Mouse (Mus musculus) adrenal gland, adult 2 months (tissue): ENCODE results near the gene Gh. TPM values are rescaled to one million over a fixed set of nuclear protein-coding genes. Genes with fewer than 3 reads are reported as not detected.
A peak's percentile ranks its signal among the peaks of the same experiment; 100 is the strongest.

ENCODE experiments used
- DNase-seq: peaks from one replicate; pipeline ENCODE4 v3.0.0; 2021
- polyA plus RNA-seq: library from polyadenylated mRNA; depleted of rRNA; stranded (reverse); fragments of >200 nt; gene quantifications from 2 replicates; pipeline ENCODE4 v1.2.3, GENCODE M21; 2012; rRNA removed
- total RNA-seq, 2 experiments: library from RNA; stranded (reverse); gene quantifications; 2 replicates each; pipeline ENCODE4 v1.2.3; 2021

Gene Gh
- total and polyA plus RNA-seq, 3 experiments, result not detected

DNA sequence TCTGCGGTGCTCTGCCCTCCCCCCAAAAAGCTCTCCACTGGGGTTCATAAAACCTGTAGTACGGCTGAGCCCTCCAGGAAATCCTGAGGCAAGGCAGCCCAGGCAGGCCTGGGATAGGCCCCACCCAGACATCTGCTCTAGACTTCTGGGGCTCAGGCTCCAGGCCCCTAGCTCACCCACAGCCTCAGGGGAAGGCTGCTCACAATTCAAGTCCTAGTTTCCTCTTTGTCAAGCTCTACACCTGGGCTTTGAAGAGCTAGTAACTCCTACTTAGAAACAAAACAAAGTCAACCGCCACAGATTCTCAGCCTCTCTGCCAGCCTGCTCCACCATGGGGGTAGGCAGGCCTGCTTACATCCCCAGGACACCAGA is 32.6 kb downstream of the Gh start:
- DNase-seq, result peak; percentile 52

DNA sequence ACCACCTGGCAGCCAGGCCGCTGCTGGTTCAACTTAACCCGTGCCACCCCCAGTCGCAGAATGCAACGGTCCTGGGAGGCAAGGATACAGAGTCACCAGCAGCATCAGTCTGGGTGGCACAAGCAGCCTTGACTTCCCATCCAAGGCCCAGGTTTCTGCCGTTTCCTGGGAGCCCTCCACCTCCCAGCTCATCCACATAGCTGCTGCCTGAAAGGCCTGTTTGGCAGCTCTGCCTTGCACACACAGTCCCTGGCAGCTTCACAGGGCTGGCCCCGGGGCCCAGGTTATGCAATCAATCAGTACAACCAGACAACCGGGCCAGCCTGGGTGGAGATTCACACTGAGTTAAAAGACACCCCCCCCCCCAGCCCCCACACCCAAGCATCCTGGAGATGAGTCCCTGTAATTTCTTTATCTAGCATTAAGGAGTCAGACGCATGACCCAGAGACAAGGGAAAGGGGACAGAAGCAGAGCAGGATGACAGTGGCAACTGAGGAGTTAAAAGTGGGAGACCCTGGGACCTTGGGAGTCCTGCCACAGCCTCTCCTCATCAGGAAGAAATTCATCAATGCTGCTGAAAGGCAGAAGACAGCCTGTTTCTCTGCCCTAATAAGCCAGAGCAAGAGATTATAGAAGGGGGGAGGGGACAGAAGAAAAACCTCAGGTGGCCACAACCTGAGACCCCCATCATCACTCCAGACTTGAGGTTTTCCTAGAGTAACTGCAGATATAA is 33.2 kb downstream of the Gh start:
- DNase-seq, result peak; percentile 92

DNA sequence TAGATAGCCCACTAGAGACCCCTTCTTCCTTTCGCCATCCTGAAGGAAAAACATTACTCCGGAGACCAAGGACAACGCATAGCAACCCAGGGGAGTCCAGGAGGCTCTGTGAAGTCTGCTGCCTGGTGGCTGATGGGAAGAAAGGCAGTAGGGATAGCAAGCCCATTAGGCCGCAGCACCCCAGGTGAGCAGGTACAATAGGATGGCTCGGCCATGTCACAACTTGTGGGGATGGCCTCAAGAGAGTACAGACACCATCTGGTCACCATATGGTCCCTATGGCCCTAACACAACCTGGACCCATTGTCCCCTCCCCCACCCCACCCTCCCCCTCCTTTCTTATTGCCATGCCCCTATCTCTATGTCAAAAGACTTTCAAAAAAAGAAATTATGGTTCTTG is 33.8 kb downstream of the Gh start:
- peak; percentile 32 for DNase-seq

DNA sequence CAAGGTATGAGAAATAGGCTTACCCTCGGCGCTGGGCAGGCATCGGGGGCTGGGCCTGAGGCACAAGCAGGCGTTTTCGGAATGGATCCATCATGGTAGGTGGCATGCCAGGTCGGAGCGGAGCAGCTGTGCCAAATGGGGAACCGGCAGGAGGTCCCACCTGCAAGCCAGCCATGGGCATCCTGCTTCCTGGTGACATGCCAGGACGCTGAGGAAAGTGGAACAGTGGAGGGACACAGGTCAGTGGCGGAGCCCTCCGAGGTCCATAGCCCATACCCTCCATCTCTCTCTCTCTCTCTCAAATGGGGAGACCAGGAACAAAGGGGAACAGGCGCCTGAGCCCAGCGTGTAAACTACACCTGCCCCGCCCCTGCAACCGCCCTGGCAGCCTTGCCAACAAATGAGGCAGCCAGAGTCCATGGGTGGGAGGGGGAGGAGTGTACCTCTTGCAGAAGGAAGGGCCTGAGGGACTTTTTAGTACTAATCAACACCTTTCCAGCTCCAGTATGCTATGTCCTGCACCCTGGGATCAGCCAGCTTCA is 34.3 kb downstream of the Gh start:
- DNase-seq, result peak; percentile 80

DNA sequence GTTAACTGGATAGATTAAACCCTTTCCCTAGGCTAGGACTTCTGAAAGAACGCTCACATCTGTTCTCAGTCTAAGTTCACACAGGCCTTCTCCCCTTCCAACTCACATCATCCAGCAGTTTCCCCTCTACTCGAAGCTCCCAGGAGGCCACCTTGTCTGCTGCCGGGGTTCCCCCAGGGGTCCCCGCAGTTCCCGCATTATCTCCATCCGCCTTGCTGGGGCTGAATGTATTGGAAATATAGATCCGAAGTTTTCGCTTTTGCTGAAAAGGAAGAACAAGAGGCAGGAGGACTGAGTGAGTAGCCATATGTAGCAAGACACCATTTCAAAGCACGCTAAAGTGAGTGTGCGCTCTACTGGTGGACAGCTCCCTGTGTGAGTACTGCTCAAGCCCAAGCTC is 35.2 kb downstream of the Gh start:
- DNase-seq, result no peak

DNA sequence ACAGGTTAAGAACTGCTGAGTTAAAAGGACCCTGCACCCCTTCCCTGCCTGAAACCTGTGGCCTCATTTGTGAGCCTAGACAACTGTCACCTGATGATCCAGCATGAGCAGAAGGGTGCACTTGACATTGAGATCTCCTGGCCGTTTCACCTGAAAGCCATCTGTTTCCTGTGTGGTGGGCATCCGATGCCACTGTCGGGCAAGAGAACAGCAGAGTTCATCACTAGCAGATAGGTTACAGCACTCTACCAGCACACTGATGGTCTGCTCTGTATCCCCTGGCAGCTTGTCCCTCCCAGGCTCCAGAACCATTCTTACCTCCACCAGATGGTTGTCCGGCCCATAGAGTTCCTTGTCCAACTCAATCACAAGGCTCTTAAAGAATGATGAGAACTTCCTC is 36.1 kb downstream of the Gh start:
- no peak for DNase-seq

DNA sequence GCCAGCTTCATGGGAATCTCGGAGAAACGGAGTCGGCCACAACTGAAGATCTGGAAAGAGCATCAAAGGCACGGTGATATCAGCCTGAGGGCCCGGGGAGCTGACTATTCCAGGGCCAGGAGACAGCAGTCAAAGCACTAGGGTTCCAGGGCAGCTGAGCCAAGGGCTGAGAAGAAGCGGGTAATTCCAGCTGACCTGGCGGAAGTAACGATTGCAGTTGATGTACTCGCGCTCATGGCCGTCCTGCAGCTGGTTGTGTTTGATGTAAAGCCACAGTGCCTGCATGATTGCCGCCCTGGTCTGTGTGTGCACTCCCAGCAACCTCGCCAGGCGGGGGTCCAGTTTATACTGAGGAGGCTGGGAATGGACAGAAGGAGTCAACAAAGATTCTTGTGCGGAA is 36.7 kb downstream of the Gh start:
- DNase-seq, result no peak

DNA sequence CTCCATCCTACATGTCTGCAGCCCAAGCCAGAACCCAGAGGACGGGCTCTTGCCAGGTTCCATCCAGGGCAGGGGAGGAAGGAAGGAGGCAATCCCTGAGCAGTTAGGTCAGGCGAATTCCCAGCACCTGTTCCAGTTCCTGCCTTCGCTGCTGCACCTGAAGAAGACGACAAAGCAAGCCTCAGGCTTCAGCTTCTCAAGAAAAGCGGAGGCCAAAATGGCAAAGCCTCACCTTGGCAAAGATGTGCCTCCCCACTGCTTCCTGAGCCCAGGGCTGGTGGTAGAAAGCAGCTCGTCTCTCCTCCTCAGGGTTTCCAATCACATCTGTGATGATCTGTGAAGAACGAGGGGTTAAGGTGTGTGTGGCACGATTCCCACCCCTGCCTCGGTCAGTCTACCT is 37.7 kb downstream of the Gh start:
- no peak for DNase-seq

DNA sequence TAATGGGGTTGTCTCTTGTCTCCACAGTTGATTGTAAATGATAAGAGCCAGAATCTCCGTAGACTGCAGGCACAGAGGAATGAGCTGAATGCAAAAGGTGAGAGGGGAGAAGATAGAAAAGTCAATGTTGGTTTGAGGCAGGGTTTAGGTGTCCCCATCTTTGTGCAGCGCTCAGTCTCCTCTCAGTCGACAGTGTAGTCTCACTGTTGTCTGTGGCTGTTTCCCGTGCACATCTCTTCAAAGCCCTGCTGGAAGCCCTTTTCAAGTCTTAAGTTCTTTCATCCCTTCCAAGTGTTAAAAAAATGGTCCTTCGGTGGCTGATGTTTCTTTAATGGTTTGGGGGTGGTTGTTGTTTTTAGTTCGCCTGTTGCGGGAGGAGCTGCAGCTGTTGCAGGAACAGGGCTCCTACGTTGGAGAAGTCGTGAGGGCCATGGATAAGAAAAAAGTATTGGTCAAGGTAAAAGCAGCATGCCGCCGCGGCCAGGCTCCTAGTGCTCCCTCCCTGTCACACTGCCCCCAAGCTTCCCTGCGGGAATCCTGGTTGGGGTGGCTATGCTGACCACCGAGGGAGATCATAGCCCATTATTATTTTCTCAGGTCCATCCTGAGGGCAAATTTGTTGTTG is 40.7 kb downstream of the Gh start:
- DNase-seq, result no peak

DNA sequence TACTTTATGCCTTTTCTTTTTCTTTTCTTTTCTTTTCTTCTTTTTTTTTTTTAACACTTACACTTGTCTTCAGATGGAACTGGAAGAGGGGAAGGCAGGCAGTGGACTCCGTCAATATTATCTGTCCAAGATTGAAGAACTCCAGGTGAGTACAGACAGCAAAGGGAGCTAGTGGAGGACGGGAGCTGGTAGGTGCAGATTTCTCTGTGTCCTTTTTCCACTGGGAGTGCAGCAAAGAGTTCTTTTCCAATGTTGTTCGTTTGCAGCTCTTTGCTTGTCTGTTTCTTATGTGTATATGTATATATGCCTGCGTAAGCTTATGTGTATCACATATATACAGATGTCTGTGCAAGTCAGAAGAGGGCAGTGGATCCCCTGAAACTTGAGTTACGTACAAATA is 44.9 kb downstream of the Gh start:
- DNase-seq, result peak; percentile 35

DNA sequence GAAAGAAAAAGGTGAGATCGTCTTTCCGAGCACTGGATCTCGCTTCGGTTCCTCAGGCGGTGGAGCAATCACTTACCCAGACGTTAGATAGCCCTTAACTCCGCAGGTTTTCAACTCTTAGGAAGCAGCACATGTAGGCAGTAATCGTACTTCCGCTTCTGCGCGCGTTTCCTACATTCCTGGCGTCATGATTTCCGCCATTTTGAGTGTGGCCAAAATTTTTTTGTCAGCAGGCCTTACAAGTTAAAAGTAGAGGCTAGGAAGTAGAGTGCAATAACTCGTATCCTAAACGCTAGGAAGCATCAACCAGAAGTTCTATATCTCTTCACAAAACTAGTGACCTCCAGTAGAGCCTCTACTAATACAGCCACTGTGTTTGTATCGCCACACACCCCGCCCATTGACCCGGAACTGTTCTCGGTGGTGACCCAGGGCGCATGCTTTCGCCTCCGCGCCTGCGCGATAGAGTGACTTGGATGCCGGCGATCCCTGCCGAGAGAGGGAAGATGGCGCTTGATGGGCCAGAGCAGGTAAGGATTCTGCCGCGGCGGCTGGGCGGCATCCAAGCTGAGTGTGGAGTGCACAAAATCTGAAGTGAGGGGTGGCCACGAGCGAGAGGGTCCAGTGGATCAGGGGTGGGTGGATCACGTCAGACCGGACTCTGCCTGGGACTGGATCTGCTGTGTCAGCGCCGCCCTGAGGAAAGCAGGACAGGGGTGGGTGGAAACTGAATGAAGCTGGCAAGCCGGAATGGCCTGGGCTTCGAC is 45.8 kb downstream of the Gh start, which contains the start of the genes Ftsj3 and Psmc5:
TSS of gene Ftsj3 (minus strand) at position 395 of the 767 bp plus-strand sequence.
TSS of gene Psmc5 (plus strand) at position 470 of the 767 bp plus-strand sequence.
- DNase-seq, result peak; percentile 97

DNA sequence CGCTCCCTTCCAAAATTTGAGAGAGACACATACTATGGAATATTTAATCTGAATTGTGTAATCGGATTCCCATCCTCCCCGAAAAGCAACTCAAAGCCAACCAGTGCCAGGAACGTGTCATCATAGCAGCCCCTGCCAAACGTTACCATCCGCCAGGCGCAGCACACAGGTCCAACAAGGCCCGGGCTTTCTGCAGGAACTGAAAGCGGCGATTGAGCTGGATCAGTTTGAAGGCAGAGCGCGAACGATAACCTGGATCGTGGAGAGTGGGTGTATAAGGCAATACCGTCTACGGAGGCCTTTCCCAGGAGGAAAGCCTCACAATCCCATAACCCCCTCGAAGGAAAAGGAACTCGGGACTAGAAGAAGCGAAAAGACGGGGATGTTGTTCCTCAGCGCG is 46.5 kb downstream of the Gh start:
- DNase-seq, result peak; percentile 47

DNA sequence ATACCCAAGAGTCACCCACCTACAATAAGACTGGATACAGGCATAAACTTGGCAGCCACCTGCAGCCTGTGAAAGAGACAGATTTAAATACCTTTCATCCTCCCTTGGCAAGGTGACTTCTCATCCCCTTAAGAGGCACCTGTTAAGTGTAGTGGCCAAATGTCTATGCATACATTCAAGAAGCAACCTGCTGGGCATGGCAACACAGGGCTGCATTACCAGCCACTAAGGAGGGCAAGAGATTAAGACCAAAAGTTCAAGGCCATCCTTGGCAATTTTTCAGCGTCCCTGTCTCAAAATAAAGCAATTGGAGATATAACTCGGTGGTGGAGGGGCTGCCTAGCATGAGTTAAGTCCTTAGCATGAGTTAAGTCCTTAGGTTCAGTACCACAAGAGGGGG is 46.9 kb downstream of the Gh start:
- DNase-seq, result peak; percentile 14

Other genes starting within 250 kb of the Gh start
- 10 to 100 TPM; 25.8 to 37.8 TPM for gene Taco1, start 235.8 kb downstream of the Gh start, total RNA-seq
- 17.4 and 17.5 TPM in 2 replicates for gene Taco1, start 235.8 kb downstream of the Gh start, polyA plus RNA-seq
- 10 to 100 TPM; 32.0 to 39.7 TPM for gene Map3k3, start 217.3 kb downstream of the Gh start, total RNA-seq
- gene Map3k3, start 217.3 kb downstream of the Gh start, polyA plus RNA-seq, result 19.9 and 20.8 TPM in 2 replicates
- not detected for gene Gm10840, start 141.0 kb downstream of the Gh start, total RNA-seq
- not detected in 2 replicates for gene Gm10840, start 141.0 kb downstream of the Gh start, polyA plus RNA-seq
- 10 to 100 TPM in 1 of 2 experiments, 1 to 10 TPM in 1; 9.5 to 17.1 TPM for gene Limd2, start 141.0 kb downstream of the Gh start, total RNA-seq
- gene Limd2, start 141.0 kb downstream of the Gh start, polyA plus RNA-seq, result 18.1 and 20.0 TPM in 2 replicates
- 10 to 100 TPM; 14.9 to 16.1 TPM for gene Strada, start 99.7 kb downstream of the Gh start, total RNA-seq
- gene Strada, start 99.7 kb downstream of the Gh start, polyA plus RNA-seq, result 18.8 and 20.6 TPM in 2 replicates
- gene Ccdc47, start 85.5 kb downstream of the Gh start, total RNA-seq, result 100 to 1,000 TPM; 104 to 112 TPM
- 5.6 and 9.5 TPM in 2 replicates for gene Ccdc47, start 85.5 kb downstream of the Gh start, polyA plus RNA-seq
- gene Ddx42, start 84.9 kb downstream of the Gh start, total RNA-seq, result 10 to 100 TPM; 46.6 to 51.0 TPM
- 7.0 and 9.2 TPM in 2 replicates for gene Ddx42, start 84.9 kb downstream of the Gh start, polyA plus RNA-seq
- 10 to 100 TPM; 49.8 to 53.1 TPM for gene Ftsj3, start 45.8 kb downstream of the Gh start, total RNA-seq
- gene Ftsj3, start 45.8 kb downstream of the Gh start, polyA plus RNA-seq, result 16.2 and 22.5 TPM in 2 replicates
- gene Psmc5, start 45.7 kb downstream of the Gh start, total RNA-seq, result 100 to 1,000 TPM; 138 to 164 TPM
- gene Psmc5, start 45.7 kb downstream of the Gh start, polyA plus RNA-seq, result 12.4 and 12.9 TPM in 2 replicates
- gene Smarcd2, start 28.9 kb downstream of the Gh start, total RNA-seq, result 10 to 100 TPM; 64.5 to 80.6 TPM
- gene Smarcd2, start 28.9 kb downstream of the Gh start, polyA plus RNA-seq, result 112 and 121 TPM in 2 replicates
- gene Tcam1, start 25.2 kb downstream of the Gh start, total RNA-seq, result under 1 TPM; 0.10 to 0.26 TPM
- not detected in 2 replicates for gene Tcam1, start 25.2 kb downstream of the Gh start, polyA plus RNA-seq
- under 1 TPM; 0.79 to 0.81 TPM for gene Cd79b, start 12.9 kb upstream of the Gh start, total RNA-seq
- gene Cd79b, start 12.9 kb upstream of the Gh start, polyA plus RNA-seq, result 0.93 and 1.1 TPM in 2 replicates
- under 1 TPM; 0.07 to 0.09 TPM for gene Scn4a, start 51.4 kb upstream of the Gh start, total RNA-seq
- gene Scn4a, start 51.4 kb upstream of the Gh start, polyA plus RNA-seq, result 0.01 and 0.15 TPM in 2 replicates
- not detected for gene Prr29, start 63.6 kb upstream of the Gh start, total RNA-seq
- gene Prr29, start 63.6 kb upstream of the Gh start, polyA plus RNA-seq, result not detected in 2 replicates
- 10 to 100 TPM; 11.9 to 16.2 TPM for gene Icam2, start 86.2 kb upstream of the Gh start, total RNA-seq
- gene Icam2, start 86.2 kb upstream of the Gh start, polyA plus RNA-seq, result 25.0 and 29.8 TPM in 2 replicates
- 100 to 1,000 TPM in 1 of 2 experiments, 10 to 100 TPM in 1; 90.7 to 119 TPM for gene Ern1, start 186.0 kb upstream of the Gh start, total RNA-seq
- gene Ern1, start 186.0 kb upstream of the Gh start, polyA plus RNA-seq, result 608 and 700 TPM in 2 replicates